Mouse (Mus musculus) cerebellum, adult 2 months (tissue): ENCODE measurements at regions not wholly inside any gene's neighbourhood (a gene's known extent, or its start where the extent isn't known, plus 50 kb on each side); places are given as distances from the start of the nearest gene placed in this dataset.

ENCODE experiments used
- CTCF ChIP-seq: fragments of 200-500 bp; IDR thresholded peaks from 2 replicates; pipeline ENCODE4 v1.5.1; 2011; ENCODE audit warnings: low read depth, mild to moderate bottlenecking, control low read depth, low read length, moderate library complexity, borderline replicate concordance; ENCODE audit not compliant: insufficient read depth
- POLR2A ChIP-seq: fragments of 200-500 bp; IDR thresholded peaks from 2 replicates; pipeline ENCODE4 v1.6.1; 2011; ENCODE audit warnings: low read length, control low read depth, borderline replicate concordance; ENCODE audit not compliant: insufficient read depth

GRCm38 (mm10) chr10:21746713-21747112, 135.3 kb upstream of the Sgk1 start:
- TF ChIP-seq POLR2A (no peak), CTCF (no peak)
